Mouse (Mus musculus) thymus, postnatal 0 days (tissue): ENCODE data around the gene Gpr4. TPM values are rescaled to one million over a fixed set of nuclear protein-coding genes. Genes with fewer than 3 reads are reported as not detected.

Experiments
- DNase-seq: peaks from one replicate; pipeline ENCODE4 v3.0.0-alpha.2; 2015; ENCODE audit warnings: low spot score
- polyA plus RNA-seq: library from polyadenylated mRNA; unstranded; fragments of >200 nt; fragmentation: Nextera tagmentation; extraction: Ambion mirVana; gene quantifications from 2 replicates; pipeline ENCODE4 v1.2.1, GENCODE M21; 2015

The Gpr4 gene
- polyA plus RNA-seq, result 0.69 and 0.80 TPM in 2 replicates

DNA sequence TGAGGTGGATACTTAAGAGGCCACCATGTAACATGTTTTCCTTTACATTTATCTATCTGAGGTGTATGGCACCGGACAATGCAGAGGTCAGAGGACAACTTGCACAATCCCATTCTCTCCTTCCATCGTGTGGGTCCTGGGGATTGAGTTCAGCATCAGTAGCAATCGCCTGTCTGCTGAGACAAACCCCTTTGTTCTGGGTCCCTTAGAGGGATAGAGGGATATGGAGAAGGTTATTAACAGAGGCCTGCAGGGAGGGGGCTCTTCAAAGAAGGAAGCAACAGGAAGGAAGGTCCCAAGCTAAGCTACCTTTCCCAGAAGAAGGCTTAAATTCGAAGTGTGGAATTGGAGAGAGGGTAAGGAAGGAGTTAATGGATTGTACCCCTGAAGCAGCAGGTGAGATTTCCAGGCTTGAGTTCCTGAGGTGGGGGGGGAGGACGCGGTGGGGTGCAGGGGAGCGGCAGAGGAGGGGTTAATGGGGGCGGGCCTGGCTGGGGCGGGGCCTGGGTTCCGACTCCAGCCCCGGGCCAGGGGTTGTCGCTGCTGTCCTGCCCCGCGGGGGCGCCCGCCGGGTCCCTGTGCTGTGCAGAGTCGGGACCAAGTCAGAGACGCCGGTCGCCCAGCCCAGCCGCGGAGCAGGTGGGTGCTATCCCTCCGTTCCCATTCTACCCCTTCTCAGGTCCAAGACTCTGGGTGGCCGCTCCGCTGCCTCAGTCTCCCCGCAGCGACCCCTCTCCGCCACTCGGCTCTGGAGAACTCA lies at the start of gene Gpr4:
TSS of gene Gpr4 (plus strand) at position 543 of the 760 bp plus-strand sequence.
- peak; percentile 23 for DNase-seq

GRCm38 (mm10) chr7:19162928-19163327 lies 49.4 kb upstream of the Gpr4 start:
- DNase-seq, result no peak

DNA sequence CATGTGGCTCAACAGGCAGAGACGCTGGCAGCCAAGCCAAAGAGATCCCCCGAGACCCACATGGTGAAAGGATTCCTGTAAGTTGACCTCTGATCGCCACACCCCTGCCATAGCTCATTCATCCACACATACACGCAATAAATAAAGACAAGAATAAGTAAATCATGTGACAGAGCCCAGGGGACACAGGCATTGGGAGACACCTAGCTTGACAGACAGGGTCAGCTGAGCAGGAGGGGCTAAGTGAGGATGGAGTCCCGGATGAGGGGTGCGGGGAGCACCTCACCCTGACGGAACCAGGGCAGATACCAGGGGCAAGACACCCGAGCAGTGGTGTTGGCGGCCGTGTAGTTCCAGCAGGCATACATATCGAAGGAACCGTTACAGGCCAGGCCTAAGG lies 48.6 kb upstream of the Gpr4 start:
- DNase-seq, result no peak

GRCm38 (mm10) chr7:19164189-19164588 lies 48.1 kb upstream of the Gpr4 start:
- DNase-seq, result no peak

DNA sequence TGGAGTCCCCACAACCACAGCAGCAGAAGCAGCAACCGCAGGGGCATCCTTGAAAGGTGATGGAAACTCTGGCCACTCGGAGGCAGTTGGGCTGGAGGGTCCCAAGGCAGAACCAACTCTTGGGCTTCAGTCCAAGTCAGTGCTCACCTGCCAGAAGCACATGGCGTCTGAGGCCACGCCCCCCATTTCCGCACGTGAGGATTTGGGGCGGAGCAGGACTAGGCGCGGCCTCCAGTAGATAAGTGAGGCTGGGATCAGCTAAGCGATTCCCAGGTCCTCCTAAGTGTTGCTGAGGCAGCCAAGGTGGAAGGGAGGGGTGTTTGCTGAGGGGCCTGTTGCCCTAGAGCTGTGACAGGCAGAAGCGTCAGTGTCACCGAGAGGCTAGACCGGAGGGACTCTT lies 47.4 kb upstream of the Gpr4 start:
- peak; percentile 38 for DNase-seq

DNA sequence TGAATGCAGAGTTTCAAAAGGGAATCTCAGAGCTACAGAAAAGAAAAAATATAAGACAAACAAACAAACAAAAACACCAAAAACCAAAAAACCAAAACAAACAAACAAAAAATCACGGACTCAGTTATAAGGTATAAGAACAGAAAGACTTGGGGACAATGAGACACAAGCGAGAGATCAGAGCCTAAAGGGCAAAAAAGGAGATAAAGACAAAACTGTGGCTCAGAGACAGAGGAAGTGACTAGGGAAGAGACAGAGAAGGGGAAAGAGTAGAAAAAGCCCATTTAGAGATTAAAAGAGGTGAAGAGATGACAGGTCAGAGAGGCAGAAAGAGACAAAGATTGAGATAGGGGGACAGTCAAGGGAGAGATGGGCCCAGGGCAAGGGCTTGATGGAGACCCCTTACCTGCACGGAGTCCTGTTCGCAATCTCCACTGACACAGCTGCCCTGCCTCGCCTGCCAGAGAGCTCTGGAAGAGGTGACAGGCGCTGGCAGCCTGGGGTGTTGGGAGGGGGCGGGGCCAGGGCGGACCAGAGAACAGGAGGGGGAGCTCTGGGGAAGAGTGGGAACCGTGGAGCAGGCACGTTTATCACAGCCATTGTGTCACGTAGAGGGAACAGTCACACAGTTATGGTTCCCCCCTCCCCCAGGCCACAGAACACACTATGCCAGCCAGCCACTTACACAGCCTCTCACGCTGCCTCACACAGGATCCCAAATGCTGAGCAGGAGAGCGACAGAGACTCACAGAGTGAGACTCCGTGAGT lies 46.5 kb upstream of the Gpr4 start, which contains the start of gene Gipr:
TSS of gene Gipr (minus strand) at position 472 of the 768 bp plus-strand sequence.
- DNase-seq, result no peak

DNA sequence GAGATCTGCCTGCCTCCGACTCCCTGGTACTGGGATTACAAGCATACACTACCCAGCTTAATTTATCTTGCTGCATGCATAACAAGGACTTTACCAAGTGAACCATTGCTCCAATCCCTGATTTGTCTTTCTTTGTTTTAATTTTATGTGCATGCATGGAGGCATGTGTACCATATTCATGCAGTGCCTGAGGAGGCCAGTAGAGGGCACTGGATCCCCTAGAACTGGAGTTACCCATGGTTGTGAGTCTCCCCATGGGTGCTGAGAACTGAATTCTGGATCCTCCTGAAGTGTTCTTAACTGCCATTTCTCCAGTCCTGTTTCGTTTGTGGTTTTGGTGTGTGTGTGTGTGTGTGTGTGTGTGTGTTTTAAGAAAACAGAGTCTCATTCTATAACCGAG lies 45.3 kb upstream of the Gpr4 start:
- DNase-seq, result no peak

GRCm38 (mm10) chr7:19169506-19169905 lies 42.8 kb upstream of the Gpr4 start:
- DNase-seq, result no peak

DNA sequence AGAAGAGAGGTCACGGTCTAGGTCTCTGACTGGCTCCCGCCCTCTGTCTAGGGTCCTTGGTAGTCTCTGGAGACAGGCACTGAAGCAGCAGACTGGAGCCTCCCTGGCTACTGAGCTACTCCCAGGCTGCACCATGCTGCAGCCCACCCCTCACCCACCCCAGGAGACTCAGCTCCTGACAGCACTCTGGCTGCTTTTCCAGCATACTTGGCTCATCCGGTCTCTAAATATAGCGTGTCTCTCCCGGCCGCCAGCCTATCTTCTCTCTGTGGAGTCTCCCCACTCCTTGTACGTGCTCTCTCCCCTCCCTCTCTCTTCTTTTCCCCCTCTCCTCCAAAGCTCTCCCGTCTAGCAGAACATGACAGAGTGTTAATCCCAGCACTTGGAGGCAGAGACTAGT lies 42.2 kb upstream of the Gpr4 start:
- DNase-seq, result no peak

- DNase-seq, result no peak
Measured at GRCm38 (mm10) chr7:19171831-19172230, 40.5 kb upstream of the Gpr4 start.

- peak; percentile 86 for DNase-seq
Measured at GRCm38 (mm10) chr7:19172874-19173273, 39.5 kb upstream of the Gpr4 start.

DNA sequence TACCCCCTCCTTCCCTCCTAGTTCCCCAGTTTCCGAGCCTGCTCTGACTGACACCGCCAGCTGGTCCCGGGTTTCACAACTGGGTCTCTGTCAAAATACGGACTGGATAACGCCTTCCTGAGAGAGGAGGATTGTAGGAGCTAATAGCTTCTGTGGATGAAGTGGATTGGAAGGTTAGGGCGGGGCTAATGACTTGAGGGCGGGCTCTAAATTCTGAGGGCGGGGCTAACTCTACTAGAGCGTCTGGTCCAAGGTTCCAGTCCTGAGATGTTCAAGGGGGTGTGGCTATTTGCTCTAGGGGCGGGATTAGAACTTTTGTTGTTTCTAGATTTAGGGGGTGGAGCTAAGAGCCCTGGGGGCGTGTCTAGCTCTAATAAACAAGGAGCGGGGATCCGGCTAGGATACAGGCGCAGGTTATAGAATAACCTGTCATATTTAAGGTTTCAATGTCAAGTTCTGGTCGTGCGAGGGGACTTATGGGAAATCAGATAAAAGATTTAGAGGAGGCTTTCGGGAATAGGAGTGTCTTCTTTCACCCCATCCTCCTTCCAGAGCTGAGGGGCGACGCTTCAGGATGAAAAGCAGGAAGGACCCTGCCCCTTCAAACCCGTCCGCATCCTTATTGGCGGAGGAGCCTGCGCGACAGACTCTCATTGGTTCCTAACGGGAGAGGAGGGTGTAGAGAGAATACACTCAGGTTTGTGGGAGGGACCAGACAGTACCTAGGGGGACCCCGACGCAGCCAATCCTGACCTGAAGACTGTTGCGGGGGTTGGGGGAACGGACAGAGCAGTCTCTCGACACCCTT lies 36.4 kb upstream of the Gpr4 start, which contains the start of gene Eml2:
TSS of gene Eml2 (plus strand) at position 714 of the 808 bp plus-strand sequence.
- DNase-seq, result no peak

- no peak for DNase-seq
Measured at GRCm38 (mm10) chr7:19176516-19176947, 35.8 kb upstream of the Gpr4 start.

DNA sequence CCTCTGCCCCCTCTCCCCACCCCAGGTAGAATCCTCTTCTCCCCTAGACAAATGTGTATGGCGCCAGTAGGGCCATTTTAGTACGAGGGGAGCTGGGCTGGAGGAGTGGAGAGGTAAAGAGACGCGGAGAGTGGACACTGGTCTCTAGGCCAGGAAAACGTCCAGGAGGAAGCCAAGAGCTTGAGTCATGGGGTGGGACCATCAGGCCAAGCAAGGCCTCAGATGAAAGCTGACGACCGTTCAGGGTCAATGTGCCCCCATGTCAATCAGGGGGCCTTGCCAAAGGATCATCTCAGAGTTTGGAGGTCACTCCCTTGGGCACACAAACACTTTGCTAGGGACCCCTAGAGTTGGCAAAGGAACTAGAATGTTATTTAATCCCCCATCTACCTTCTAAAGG lies 35.1 kb upstream of the Gpr4 start:
- DNase-seq, result no peak

DNA sequence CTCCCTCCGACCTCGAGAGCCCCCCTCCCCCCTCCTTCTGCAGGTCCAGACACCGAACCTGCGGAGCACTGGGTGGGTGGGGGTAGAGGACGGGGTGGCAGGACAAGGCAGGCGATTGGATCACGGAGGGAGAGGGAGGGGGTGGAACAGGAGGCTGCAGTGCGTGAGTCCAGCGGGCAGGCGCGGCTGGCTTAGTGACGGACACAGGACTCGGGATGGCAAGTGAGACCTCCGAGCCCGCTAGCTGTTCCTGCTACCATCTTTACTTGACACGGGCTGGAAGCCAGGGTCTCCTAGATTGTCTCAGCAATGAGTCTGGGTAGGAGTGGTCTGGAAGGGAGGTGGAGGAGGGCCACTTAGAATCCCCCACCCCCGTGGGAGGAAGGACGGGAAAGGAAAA lies 34.3 kb upstream of the Gpr4 start:
- no peak for DNase-seq

GRCm38 (mm10) chr7:19178443-19179092 lies 33.8 kb upstream of the Gpr4 start:
- peak; percentile 66 for DNase-seq

DNA sequence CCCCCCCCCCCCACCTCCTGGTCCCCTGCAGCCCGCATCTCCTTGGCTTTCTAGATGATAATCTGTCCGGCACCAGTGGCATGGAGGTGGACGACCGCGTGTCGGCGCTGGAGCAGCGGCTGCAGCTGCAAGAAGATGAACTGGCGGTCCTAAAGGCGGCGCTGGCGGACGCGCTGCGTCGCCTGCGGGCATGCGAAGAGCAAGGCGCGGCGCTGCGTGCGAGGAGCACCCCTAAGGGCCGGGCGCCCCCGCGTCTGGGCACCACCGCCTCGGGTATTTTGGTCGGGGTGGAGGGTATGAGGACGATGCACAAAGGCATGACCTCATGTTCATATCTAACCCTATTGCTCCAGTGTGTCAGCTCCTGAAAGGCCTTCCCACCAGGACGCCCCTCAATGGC lies 33.2 kb upstream of the Gpr4 start:
- DNase-seq, result peak; percentile 58

DNA sequence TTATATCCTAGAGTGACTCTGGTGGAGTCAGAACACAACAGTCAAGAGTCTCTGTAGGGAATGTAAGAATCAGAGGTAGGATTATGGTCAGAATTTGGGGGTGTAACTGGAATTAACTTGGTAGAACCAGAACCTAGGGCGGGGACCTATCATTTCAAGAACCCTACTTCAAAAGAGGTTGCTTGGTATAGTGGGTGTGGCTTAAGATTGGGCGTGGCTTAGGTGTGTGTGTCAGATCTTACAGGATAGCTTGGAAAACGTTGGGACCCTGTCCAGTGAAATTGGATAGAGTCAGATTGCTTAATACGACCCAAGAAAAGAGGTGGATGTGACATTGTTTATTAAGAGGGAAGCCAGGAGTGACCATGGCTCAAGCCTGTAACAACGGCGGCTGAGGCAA lies 32.4 kb upstream of the Gpr4 start:
- peak; percentile 20 for DNase-seq

DNA sequence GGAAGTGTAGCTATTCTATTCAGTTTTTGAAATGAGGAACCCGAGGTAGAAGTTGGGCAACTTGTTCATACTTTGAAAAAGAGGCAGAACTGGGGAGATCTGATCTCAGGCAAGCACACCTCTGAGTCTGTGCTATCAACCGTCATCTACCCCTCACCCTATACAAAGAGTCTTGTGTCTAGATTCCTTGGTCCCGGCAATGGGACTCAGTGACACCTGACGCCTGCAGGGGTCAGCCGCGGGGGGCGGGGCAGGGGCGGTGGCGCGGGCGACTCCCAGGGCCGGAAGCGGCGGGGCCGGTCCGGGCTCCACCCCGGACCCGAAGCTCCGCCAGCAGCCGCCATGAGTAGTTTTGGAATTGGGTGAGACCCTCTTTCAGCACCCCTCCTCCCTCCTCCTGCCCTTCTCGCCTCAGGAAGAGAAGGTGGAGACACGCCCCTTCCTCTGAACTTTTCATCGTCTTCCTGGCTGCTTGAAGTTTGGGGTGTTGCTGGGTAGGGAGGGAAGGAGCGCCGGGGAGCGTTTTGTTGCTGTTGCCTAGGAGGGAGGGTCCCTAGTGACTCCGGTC lies 31.4 kb upstream of the Gpr4 start:
- peak; percentile 53 for DNase-seq

- no peak for DNase-seq
Measured at GRCm38 (mm10) chr7:19184250-19184649, 28.1 kb upstream of the Gpr4 start.

- no peak for DNase-seq
Measured at GRCm38 (mm10) chr7:19184758-19185157, 27.6 kb upstream of the Gpr4 start.
